Mouse (Mus musculus) adrenal gland, postnatal 4 days (tissue): ENCODE data around the gene Brd1. TPM values are rescaled to one million over a fixed set of nuclear protein-coding genes. Genes with fewer than 3 reads are reported as not detected.
A peak's percentile ranks its signal among the peaks of the same experiment; 100 is the strongest.

Source experiments
- DNase-seq, 2 experiments: peaks; one replicate each; pipeline ENCODE4 v3.0.0; 2021 to 2022; ENCODE audit warnings: low spot score in 2 of 2, mixed read lengths in 2 of 2
- total RNA-seq, 2 experiments: library from RNA; stranded (reverse); gene quantifications; 2 replicates each; pipeline ENCODE4 v1.2.3; 2021

The Brd1 gene
- total RNA-seq, 2 experiments from 2014 or later = 68.8 to 77.0 TPM

DNA sequence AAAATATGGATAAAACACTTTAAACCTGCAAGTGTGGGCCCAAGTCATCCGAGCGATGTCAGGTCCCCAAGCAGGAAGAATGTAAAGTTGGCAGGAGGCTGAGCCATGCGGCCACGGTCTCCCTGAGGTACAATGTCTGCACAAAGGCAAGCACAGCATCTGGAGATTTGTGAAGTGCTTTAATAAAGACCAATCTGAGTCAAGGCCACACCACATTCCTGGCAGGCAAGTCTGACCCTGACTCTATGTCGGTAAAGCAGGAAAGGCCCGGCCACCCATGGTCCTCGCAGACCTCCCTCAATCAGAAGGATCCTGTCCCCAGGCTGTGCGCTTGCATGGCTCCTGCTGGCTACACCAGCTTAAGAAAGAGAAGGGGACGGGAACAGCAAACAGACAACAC lies 41.3 kb downstream of the Brd1 start:
- DNase-seq = no peak

DNA sequence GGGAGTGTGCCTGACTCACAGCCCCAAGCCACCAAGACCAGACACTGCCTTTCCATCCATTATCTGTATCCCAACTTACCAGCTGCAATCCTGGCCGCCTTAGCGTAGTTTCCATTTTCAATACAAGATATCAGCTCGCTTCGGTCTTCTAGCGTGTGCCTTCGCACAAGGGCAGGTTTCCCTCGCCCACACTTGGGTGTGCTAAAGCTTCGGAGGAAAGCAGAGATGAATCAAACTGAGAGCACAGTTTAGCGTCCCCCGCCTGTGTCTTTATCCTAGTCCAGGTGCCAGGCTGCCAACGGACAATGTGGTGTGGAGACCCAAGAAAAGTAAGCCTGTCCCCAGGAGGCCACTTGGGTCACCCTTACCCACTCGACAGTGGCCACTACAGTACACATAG lies 42.9 kb downstream of the Brd1 start:
- no peak for DNase-seq

DNA sequence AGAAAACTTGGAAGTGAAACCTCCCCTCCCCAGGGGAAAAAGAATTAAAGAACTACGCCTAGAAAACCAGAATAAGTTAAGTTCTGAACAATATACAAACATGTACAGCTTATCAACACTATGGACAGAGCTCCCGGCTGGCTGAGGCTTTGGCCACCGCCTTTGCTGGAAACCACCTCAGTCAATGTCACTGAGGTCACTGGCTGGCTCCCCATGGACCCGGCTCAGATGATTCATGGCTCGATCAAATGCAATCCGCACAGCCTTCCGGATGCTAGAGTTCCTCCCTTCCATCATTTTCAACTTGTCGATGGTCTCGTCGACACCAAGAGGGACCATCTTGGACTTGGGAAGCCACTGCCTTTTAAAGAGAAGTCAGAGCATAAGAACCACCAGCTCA lies 45.9 kb downstream of the Brd1 start:
- DNase-seq = no peak

DNA sequence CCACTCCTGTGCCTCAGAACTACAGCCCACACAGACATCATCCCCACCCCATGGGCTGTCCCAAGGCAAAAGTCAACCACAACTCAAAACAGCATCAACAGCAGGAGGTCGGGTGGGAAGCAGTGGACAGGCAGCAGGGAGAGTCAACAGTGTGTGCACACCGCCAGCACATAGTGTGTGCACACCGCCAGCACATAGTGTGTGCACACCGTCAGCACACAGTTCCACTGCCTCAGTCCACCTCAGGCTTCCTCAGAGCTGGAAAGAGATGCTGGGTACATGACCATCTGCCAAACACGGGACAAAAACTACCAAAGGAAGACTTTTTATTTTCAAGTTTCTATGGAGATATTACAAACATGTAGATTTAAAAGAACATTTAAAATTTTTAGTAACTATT lies 47.3 kb downstream of the Brd1 start:
- DNase-seq = no peak

DNA sequence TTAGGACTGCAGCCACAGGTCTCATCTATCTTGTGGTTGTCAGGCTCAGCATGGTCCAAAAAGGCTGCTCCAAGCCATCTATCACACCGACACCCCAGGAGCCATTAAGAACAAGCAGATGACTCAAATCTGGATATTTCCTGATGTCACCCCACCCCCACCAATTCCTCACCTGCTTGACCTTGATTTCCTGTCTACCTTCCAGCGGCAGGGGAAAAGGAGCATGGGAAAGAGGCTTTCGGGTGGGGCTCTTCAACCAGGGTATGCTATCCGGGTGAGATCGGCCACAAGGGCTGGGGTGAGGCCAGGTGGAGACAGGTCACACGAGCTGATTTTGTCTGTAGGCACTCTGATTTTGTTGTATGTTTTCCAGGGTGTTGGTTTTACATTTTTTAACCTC lies 50.0 kb downstream of the Brd1 start:
- DNase-seq = no peak

DNA sequence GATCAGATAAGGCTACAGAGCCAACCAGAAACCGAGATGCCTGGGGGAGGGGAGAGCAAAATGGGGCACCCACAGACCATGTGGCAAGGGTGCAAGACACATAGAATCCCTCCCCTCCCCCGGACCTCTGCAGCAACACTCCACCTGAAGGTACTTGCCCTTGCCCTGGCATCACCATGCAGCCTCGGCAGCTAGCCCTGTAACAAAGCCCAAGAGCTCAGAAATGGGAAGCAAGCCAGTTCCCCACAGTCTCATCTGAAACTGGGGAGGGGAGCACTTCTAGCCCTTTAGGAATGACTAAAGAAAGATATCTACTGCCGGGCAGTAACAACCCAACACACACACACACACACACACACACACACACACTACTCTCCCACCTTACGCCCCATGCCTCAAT lies 53.1 kb downstream of the Brd1 start:
- no peak for DNase-seq

DNA sequence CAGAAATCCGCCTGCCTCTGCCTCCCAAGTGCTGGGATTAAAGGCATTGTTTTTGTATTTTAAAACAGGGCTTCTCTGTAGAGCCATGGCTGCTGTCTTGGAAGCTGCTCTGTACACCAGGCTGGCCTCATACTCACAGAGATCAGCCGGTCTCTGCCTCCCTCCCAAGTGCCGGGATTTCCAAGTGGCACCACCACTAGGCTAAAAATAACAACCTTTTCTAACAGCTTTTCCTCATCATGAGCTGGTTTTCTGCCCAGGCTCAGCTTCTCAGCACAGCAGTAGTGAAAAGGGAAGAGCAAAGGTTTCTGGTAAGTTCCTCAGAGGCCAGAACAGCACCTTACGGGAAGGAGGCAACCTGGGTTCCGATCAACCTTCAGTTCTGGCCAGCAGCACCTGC lies 56.5 kb downstream of the Brd1 start:
- DNase-seq = no peak

DNA sequence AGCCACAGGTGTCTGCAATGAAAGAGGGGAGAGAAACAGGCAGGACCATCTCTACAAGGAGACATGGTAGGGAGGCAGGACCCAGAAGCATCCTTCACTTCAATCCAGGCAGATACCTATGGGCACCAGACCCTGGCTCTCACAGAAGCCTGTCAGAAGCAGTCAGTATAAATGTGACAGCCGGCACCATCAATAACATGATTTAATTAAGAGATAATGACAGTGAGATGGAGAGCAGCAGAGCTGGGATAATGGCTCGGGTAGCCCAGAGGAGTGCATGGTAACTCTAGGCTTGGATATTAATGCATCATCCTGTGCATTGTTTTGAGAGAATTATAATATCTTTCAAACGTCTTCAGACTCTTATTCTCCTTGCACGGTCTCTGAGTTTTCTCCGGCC lies 58.0 kb downstream of the Brd1 start:
- DNase-seq = no peak

DNA sequence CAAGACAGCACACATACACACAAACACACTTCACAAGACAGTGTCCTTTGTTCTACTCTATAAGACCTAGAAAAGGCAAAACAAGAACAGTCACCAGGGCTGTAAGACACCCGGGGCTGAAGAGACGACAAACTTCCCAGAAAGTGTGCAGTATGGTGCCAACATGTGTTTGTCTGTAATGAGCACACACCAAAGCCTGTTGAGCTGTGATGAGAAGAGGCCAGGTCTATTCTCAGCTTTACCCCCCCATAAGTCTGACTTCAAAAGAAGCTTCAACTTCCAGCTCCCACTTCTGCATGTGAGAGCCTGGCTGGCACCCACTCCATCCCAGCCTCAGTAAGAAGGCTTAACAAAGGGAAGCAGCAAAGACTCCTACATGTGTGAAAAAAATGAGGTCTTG lies 65.3 kb downstream of the Brd1 start:
- DNase-seq = no peak

DNA sequence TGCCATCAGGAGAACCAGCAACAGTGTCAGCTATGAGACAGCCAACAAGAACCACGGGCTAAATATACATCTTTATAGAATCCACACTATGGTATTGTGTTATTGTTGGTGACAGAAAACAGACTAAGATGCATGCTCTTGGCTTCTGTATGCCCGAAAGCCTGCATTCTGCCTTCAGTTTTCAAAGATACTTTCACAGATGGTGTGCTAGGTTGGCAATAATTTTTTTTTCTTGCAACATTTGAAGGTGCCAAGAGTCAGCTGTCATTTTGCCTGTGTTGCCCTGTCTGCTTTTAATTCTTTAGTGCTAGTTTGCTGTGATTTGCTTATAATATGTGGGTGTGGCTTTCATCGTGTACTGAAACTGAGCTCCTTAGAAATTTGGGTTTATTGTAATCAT lies 66.4 kb downstream of the Brd1 start:
- no peak for DNase-seq

DNA sequence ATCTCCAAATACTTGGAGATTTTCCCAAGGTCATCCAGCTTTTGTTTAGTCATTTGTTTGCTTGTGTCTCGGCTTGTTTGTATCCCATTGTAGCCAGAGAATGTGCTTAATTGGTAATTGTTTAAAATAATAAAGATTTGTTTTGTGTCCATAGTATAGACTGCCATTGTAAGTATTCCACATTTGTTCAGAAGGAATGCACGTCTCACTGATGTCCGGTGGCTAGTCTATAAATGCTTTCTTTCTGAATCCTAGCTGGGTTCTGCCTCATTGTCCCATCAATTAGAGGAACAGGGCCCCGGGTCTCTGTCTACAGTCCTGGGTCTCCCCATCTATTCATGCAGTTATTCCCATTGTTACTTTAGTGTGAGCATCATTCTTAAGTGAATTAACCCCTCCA lies 68.2 kb downstream of the Brd1 start:
- no peak for DNase-seq

DNA sequence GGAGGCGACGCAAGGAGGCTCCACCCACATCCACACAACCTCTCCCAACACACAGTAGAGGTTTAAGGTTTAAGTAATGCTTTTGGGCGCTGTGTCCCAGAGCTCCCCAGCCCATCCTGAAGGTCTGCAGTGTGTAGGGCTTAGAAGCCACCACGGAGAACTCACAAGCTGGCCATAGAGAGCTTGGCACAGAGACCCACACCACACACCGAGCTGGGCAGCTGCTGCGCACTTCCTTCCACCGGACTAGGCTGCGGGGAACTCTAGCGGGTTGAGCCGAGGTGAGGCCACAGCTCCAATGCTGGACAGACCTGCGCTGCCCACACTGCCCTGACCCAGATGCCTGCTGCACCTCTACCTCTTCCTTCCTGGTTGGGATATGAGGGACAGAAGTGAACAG lies 71.0 kb downstream of the Brd1 start:
- no peak for DNase-seq

DNA sequence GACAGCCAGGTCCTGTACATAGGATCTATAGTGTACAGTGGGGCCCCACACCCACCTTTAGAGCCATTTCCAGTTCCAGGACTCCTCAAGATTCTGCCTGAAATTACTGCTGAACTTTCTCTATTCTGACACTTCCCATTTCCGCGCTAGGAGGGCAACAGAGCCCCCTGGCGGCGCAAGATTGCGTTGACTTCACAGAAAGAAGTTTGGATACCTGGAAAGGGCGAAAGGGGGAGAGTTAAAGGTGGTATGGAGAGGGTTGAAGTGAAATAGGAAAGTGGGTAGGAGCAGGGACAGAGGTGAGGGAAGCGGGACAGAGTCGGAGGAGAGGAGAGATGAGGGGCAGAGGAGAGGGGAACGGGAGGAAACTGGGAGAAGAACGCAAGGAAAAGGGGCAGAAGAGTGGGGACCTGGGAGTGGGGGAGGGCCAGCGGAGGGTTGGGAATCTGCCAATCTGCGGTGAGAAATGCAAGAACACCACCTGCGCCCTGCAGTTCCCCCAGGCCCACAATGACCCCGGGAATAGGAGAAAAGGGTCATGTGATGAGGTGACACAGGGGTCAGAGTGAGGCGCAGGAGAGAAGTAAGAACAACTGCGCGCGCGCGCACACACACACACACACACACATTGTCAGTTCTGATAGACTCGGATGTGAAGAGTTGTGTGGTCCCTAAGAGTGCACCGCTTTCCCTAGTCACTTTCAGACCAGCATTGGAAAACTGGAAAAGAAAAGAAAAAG lies 71.8 kb downstream of the Brd1 start:
- DNase-seq = no peak

DNA sequence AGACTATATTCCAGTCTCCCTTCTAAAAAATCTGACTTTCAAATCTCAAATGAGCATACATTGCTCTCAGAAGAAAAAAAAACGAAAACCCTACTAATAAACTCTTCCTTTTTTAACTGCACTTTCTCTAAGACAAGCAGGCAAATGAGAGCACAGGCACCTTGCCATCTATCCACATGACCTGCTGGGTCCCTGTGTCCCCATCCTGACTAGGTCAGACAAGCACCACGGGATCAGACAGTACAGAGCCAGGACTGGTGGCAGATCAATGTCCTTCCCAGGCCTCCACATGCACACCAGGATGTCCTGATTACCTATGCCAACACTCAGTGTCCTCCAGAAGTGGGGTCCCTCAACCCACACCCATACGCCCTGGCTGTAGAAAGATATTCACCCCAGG lies 72.4 kb downstream of the Brd1 start:
- DNase-seq = no peak

DNA sequence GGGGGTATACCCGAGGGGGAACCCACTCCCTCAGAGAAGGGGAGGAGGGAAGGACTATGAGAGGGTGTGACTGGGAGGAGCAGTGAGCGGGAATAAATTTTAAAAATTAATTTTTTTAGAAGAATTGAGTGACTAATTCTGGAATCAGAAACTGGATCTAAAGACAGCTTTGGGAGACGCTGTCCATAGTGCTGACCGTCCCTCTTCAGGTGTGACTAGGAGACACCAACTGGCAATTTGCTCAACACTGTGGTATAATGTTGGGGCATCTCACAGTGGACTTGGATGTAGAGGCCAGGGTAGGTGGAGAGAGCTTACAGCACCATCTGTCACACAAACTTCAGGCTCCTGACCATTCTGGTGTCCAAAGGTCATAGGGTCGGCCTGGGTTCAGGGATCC lies 82.0 kb downstream of the Brd1 start:
- no peak for DNase-seq

DNA sequence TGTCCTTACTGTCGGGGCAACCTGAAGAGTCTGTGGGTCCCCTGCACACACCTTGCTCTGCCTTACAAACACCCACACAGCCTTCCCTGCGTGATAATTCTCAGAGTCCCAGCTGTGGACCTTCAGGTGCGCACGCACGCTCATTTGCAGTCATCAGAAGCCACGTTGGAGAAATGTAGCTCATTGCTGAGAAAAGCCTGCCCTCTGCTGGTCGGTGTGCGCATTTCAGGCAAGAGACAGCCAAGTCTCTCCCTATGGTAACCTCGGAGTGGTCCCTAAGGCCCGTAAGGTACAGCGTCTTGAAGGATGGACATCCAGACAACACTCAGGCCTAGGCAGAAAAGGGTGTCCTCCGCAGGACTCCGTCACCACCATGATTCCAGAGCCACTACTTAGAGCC lies 83.0 kb downstream of the Brd1 start:
- DNase-seq = peak; percentile 26 to 30

Other genes with a start within 250 kb of the Brd1 start
- not detected for gene Zdhhc25, start 133.9 kb downstream of the Brd1 start, total RNA-seq
- 10 to 100 TPM; 11.9 to 15.1 TPM for gene Zbed4, start 17.4 kb upstream of the Brd1 start, total RNA-seq
- 10 to 100 TPM; 15.8 to 16.6 TPM for gene Alg12, start 85.1 kb upstream of the Brd1 start, total RNA-seq
- 10 to 100 TPM; 28.0 to 36.1 TPM for gene Creld2, start 85.4 kb upstream of the Brd1 start, total RNA-seq
- gene Pim3, start 128.0 kb upstream of the Brd1 start, total RNA-seq = 10 to 100 TPM; 45.9 to 48.8 TPM
- under 1 TPM in 1 of 2 experiments, not detected in 1; 0.28 TPM for gene Ttll8, start 220.2 kb upstream of the Brd1 start, total RNA-seq
- under 1 TPM in 1 of 2 experiments, not detected in 1; 0.17 TPM for gene Mlc1, start 244.8 kb upstream of the Brd1 start, total RNA-seq
- gene Mov10l1, start 248.7 kb upstream of the Brd1 start, total RNA-seq = under 1 TPM in 1 of 2 experiments, not detected in 1; 0.53 TPM